Mouse (Mus musculus) CH12.LX (cell line): ENCODE results near the gene Nfe2l2. TPM values are rescaled to one million over a fixed set of nuclear protein-coding genes. Genes with fewer than 3 reads are reported as not detected.

Experiments used
- DNase-seq: peaks from one replicate; pipeline ENCODE4 v3.0.0-alpha.2; 2013; ENCODE audit errors: extremely low read depth
- H3K27ac ChIP-seq: 2 replicates; pipeline ENCODE4 v1.5.1; 2012; ENCODE audit warnings: low read depth, mild to moderate bottlenecking, control low read depth, moderate library complexity; ENCODE audit not compliant: insufficient read depth
- H3K27me3 ChIP-seq: replicated peaks from 2 replicates; pipeline ENCODE3; 2012; ENCODE audit warnings: inconsistent platforms
- H3K36me3 ChIP-seq, 2 experiments: replicated peaks in 1 of 2; 2 replicates each; pipeline versions ENCODE3 to v1.6.1; 2012; ENCODE audit warnings: inconsistent platforms in 1 of 2, low read length in 1 of 2, mild to moderate bottlenecking in 1 of 2, mixed read lengths in 1 of 2, moderate library complexity in 1 of 2; ENCODE audit not compliant: control insufficient read depth in 1 of 2, insufficient read depth in 1 of 2
- H3K4me1 ChIP-seq, 2 experiments: 2 replicates each; pipeline ENCODE4 v1.6.1; 2012; ENCODE audit warnings: inconsistent platforms in 1 of 2, moderate library complexity in 1 of 2; ENCODE audit not compliant: insufficient read depth in 2 of 2, control insufficient read depth in 1 of 2
- H3K4me2 ChIP-seq: 2 replicates; pipeline ENCODE4 v1.6.1; 2012; ENCODE audit warnings: low read depth, mild to moderate bottlenecking, control low read depth; ENCODE audit not compliant: poor library complexity, insufficient read depth, severe bottlenecking
- H3K4me3 ChIP-seq, 3 experiments: fragments of 150-350 bp in 1 of 3; sonication (generic) in 1 of 3; replicated peaks in 1 of 3; 2 replicates each; pipeline versions ENCODE3 to v1.5.1; 2011 to 2012; ENCODE audit warnings: low read depth in 2 of 3, low read length in 2 of 3, mild to moderate bottlenecking in 2 of 3, moderate library complexity in 2 of 3, control low read depth in 1 of 3, improper control_type of control experiment in 1 of 3, inconsistent platforms in 1 of 3, mixed read lengths in 1 of 3; ENCODE audit not compliant: poor library complexity in 1 of 3
- H3K79me2 ChIP-seq: replicated peaks from 2 replicates; pipeline ENCODE4 v1.6.1; 2012; ENCODE audit warnings: mild to moderate bottlenecking, moderate library complexity; ENCODE audit not compliant: control insufficient read depth, poor library complexity, insufficient read depth, severe bottlenecking; ENCODE audit errors: extremely low read depth
- H3K9ac ChIP-seq: 2 replicates; pipeline ENCODE4 v1.6.1; 2012; ENCODE audit warnings: low read depth, mild to moderate bottlenecking, control low read depth, moderate library complexity; ENCODE audit not compliant: insufficient read depth
- H3K9me3 ChIP-seq: replicated peaks from 2 replicates; pipeline ENCODE3; 2012; ENCODE audit warnings: low read length, inconsistent platforms, mixed read lengths
- BHLHE40 ChIP-seq: IDR thresholded peaks from 2 replicates; pipeline ENCODE4 v1.6.1; 2011; ENCODE audit warnings: mild to moderate bottlenecking, low read depth, low read length, improper control_type of control experiment
- CHD1 ChIP-seq: IDR thresholded peaks from 2 replicates; pipeline ENCODE4 v1.6.1; 2012; ENCODE audit warnings: low read depth, low read length, improper control_type of control experiment, inconsistent platforms
- ELF1 ChIP-seq: IDR thresholded peaks from 2 replicates; pipeline ENCODE4 v1.6.1; 2014; ENCODE audit warnings: low read depth, mild to moderate bottlenecking, inconsistent platforms, low read length, improper control_type of control experiment
- EP300 ChIP-seq: IDR thresholded peaks from 2 replicates; pipeline ENCODE4 v1.6.1; 2011; ENCODE audit warnings: low read length, improper control_type of control experiment
- ETS1 ChIP-seq: conservative IDR thresholded peaks from 2 replicates; pipeline ENCODE4 v1.6.1; 2012; ENCODE audit warnings: low read depth, mild to moderate bottlenecking, inconsistent platforms, low read length, improper control_type of control experiment, moderate library complexity
- GABPA ChIP-seq: IDR thresholded peaks from 2 replicates; pipeline ENCODE4 v1.6.1; 2012; ENCODE audit warnings: low read depth, low read length, improper control_type of control experiment, inconsistent platforms; ENCODE audit not compliant: insufficient replicate concordance
- HCFC1 ChIP-seq: IDR thresholded peaks from 2 replicates; pipeline ENCODE4 v1.6.1; 2012; ENCODE audit warnings: low read depth, mild to moderate bottlenecking, inconsistent platforms, low read length, improper control_type of control experiment
- IRF4 ChIP-seq: IDR thresholded peaks from 2 replicates; pipeline ENCODE4 v1.6.1; 2014; ENCODE audit warnings: low read depth, mild to moderate bottlenecking, inconsistent platforms, low read length, improper control_type of control experiment
- JUN ChIP-seq: IDR thresholded peaks from 2 replicates; pipeline ENCODE4 v1.6.1; 2011; ENCODE audit warnings: low read depth, mild to moderate bottlenecking, low read length, improper control_type of control experiment, moderate library complexity; ENCODE audit not compliant: insufficient read depth
- JUND ChIP-seq: conservative IDR thresholded peaks from 2 replicates; pipeline ENCODE4 v1.6.1; 2011; ENCODE audit warnings: low read depth, low read length, improper control_type of control experiment
- KAT2A ChIP-seq: IDR thresholded peaks from 2 replicates; pipeline ENCODE4 v1.6.1; 2012; ENCODE audit warnings: low read length, improper control_type of control experiment, inconsistent platforms; ENCODE audit not compliant: insufficient replicate concordance
- MAZ ChIP-seq: IDR thresholded peaks from 2 replicates; pipeline ENCODE4 v1.6.1; 2012; ENCODE audit warnings: low read depth, mild to moderate bottlenecking, inconsistent platforms, low read length, improper control_type of control experiment, moderate library complexity
- MXI1 ChIP-seq: IDR thresholded peaks from 2 replicates; pipeline ENCODE4 v1.6.1; 2011; ENCODE audit warnings: mild to moderate bottlenecking, low read depth, low read length, improper control_type of control experiment
- NELFE ChIP-seq: IDR thresholded peaks from 2 replicates; pipeline ENCODE4 v1.6.1; 2011; ENCODE audit warnings: low read depth, low read length, improper control_type of control experiment
- NRF1 ChIP-seq: IDR thresholded peaks from 2 replicates; pipeline ENCODE4 v1.6.1; 2014; ENCODE audit warnings: low read depth, mild to moderate bottlenecking, inconsistent platforms, low read length, improper control_type of control experiment, moderate library complexity
- PAX5 ChIP-seq: IDR thresholded peaks from 2 replicates; pipeline ENCODE4 v1.6.1; 2012; ENCODE audit warnings: low read length, inconsistent platforms, mixed read lengths
- POLR2AphosphoS2 ChIP-seq: IDR thresholded peaks from 2 replicates; pipeline ENCODE4 v1.6.1; 2011; ENCODE audit warnings: low read depth, low read length, improper control_type of control experiment
- RCOR1 ChIP-seq: conservative IDR thresholded peaks from 2 replicates; pipeline ENCODE4 v1.6.1; 2012; ENCODE audit warnings: low read depth, mild to moderate bottlenecking, inconsistent platforms, low read length, improper control_type of control experiment
- SIN3A ChIP-seq: IDR thresholded peaks from 2 replicates; pipeline ENCODE4 v1.6.1; 2012; ENCODE audit warnings: low read length, improper control_type of control experiment, inconsistent platforms
- SMC3 ChIP-seq: IDR thresholded peaks from 2 replicates; pipeline ENCODE4 v1.6.1; 2011; ENCODE audit warnings: low read depth, low read length, improper control_type of control experiment
- TBP ChIP-seq: conservative IDR thresholded peaks from 2 replicates; pipeline ENCODE4 v1.6.1; 2011; ENCODE audit warnings: low read depth, low read length, improper control_type of control experiment
- TCF12 ChIP-seq: IDR thresholded peaks from 2 replicates; pipeline ENCODE4 v1.6.1; 2014; ENCODE audit warnings: low read depth, mild to moderate bottlenecking, inconsistent platforms, low read length, improper control_type of control experiment
- UBTF ChIP-seq: IDR thresholded peaks from 2 replicates; pipeline ENCODE4 v1.6.1; 2012; ENCODE audit warnings: low read depth, mild to moderate bottlenecking, inconsistent platforms, low read length, improper control_type of control experiment, moderate library complexity
- dilution Hi-C: fragments of 300-500 bp; cut with MboI; formaldehyde crosslinking; loops from 2 replicates; pipeline ENCODE4 v1.14.3; 2020; ENCODE audit warnings: low sequenced_read_pairs; ENCODE audit not compliant: extremely low pct_unique_long_range_greater_than_20kb, extremely low pct_ligation_motif_present
- in situ Hi-C: fragments of 300-500 bp; cut with MboI; formaldehyde crosslinking; loops from 3 replicates; pipeline ENCODE4 v1.14.3; 2019; ENCODE audit warnings: low sequenced_read_pairs, low pct_ligation_motif_present, low pct_unique_long_range_greater_than_20kb, mixed read lengths
- polyA plus RNA-seq: library from polyadenylated mRNA; unstranded; fragments of >175 nt; gene quantifications from 2 replicates; pipeline ENCODE4 v1.2.1, GENCODE M21; 2012; ENCODE audit warnings: low read depth; ENCODE audit not compliant: insufficient read length
- total RNA-seq, 2 experiments: library from RNA; depleted of rRNA; stranded (reverse); fragments of 300-350 nt in 1 of 2; fragments of >200 nt in 1 of 2; gene quantifications; 2 replicates each; pipeline ENCODE4 v1.2.3; 2012 to 2014

The Nfe2l2 gene
- total and polyA plus RNA-seq, 3 experiments, result 11.6 to 32.6 (median 21.7) TPM

DNA sequence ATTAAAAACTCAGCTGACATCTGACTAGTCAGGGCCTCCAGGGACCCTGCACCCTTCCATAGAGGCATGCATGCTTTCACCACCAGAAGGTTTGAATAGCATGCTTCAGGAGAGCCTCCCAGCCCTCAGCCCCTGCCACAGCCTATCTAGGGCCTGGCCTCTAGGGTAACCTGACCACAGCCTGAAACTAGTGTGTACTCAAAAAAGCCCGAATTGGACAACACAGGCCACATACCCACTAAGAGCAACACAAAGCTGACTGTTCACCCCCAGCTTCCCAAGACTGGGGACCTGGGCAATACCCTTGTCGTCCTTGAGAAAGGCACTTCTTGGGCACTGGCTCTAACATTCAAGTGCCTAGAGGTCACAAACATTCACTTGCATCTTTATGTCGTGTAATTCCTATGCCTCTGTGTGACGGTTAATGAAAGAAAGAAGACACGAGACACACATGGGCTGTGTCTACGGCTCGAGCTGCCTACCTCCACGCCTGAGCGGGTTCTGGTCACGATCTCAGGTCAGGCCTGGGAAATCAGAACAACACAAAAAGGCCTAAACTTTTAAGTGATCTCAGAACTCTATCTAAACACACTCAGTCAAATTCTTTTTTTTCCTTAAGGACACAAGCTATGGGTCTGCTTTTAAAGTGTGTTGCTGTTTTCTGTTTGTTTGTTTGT, 14.8 kb downstream of the Nfe2l2 start (continued):
- TF ChIP-seq NRF1 (no peak), MXI1 (peak; percentile 71; the same call in 1 of the 2 replicates), TCF12 (peak; percentile 41; the same call in 1 of the 2 replicates)

DNA sequence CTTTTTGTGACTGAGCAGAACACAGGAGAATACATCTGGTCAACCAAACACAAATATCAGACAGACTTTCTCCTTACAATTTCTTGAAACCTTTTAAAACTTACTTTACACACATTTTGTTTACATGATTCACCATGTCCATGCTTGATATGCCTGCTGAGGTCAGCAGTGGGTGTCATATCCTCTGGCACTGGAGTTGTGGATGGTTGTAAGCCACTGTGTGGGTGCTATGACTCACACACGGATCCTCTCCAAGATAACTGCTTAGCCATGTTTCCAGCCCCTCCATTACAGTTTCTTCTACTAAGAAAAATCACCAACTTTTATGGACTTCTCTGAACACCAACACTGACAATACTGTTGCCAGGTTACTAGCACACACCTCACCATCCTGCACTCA, 15.5 kb downstream of the Nfe2l2 start:
- no peaks in the 10 kb centered on the region for H3K9me3 ChIP-seq
- no peak for TF ChIP-seq TBP
- no peak for TF ChIP-seq CHD1
- TF ChIP-seq MXI1, result no peak
- TF ChIP-seq SMC3, result no peak
- TF ChIP-seq BHLHE40, result no peak
- TF ChIP-seq GABPA, result no peak
- no peak for TF ChIP-seq EP300
- TF ChIP-seq, all 38 proteins: peak for 0
- peak overlapping the region; percentile 65; the same call in 1 of the 2 replicates for H3K4me2 ChIP-seq
- peak overlapping the region; percentile 36; the same call in 1 of the 2 replicates for H3K27ac ChIP-seq
- DNase-seq, result no peak
- peaks cover 68% of the 10 kb centered on the region for H3K79me2 ChIP-seq
- dilution Hi-C loops, result no loop called here
- in situ Hi-C loops, result loop anchor here (10.0 kb wide), 1 partner anchor 86 kb away; no protein-coding TSS in a partner anchor
- H3K36me3 ChIP-seq, result peaks cover 6 to 51% of the 10 kb centered on the region in 2 experiments
- peaks cover 30 to 98% of the 10 kb centered on the region in 2 experiments for H3K4me1 ChIP-seq
- no peak overlapping the region for H3K9ac ChIP-seq
- H3K27me3 ChIP-seq, result no peaks in the 10 kb centered on the region
- H3K4me3 ChIP-seq, result no peak overlapping the region

DNA sequence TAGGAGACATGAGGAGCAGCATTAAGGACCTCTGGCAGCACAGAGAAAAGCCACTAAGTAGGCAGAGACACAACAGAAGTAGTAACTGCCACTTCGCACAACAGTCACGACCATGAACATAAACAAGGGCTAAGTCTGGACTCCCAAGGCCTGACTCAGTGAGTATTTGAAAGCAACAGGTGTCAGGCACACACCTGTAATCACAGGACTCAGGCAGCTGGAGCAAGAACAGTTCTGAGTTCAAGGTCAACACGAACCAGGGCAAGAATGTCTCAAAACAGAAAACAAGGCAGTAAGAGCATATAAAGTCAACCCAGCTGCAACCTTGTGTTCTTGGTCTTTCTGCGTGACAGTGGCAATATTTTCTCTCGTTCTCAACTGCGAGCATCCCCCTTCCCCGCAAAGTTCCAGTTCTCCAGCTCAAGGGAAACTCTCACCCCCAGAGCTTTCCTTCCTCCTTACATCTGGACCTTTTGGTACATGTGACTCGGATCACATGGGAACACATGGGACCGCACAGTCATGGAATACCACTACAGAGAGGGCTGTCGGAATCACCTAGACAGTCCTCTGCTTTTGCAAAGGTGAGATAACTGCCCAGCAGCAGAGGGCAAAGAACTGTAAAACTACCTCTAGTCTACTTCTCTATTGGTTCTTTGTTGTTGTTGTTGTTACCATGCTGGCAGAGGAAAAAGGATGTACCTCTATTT, 17.2 kb downstream of the Nfe2l2 start:
- peaks cover 33 to 92% of the 10 kb centered on the region in 2 experiments for H3K4me1 ChIP-seq
- TF ChIP-seq MAZ (no peak), POLR2AphosphoS2 (no peak), UBTF (no peak), IRF4 (no peak), KAT2A (no peak), ETS1 (no peak), RCOR1 (no peak), NELFE (no peak), JUND (no peak), HCFC1 (no peak), SIN3A (no peak), SMC3 (no peak), TBP (no peak), ELF1 (no peak), BHLHE40 (no peak), JUN (no peak), PAX5 (no peak)
- TF ChIP-seq, all 38 proteins: peak for 0
- Histone ChIP-seq H3K4me2 (no peak overlapping the region), H3K79me2 (peaks cover 63% of the 10 kb centered on the region), H3K36me3 (peaks cover 5 to 35% of the 10 kb centered on the region in 2 experiments), H3K27me3 (no peaks in the 10 kb centered on the region), H3K9me3 (no peaks in the 10 kb centered on the region), H3K9ac (no peak overlapping the region), H3K27ac (no peak overlapping the region), H3K4me3 (no peak overlapping the region)
- in situ Hi-C loops (loop anchor here (10.0 kb wide), 1 partner anchor 88 kb away; no protein-coding TSS in a partner anchor), dilution Hi-C loops (no loop called here)
- DNase-seq, result no peak
